Mouse (Mus musculus) forebrain, postnatal 0 days (tissue): Measurements from ENCODE around the gene Ctc1. TPM values are rescaled to one million over a fixed set of nuclear protein-coding genes. Genes with fewer than 3 reads are reported as not detected.

ENCODE experiments used
- ATAC-seq: fragments of 200-750 bp; cut with Nextera tagmentation; 2 replicates; pipeline ENCODE4 v1.8.0; 2017; ENCODE audit warnings: mild to moderate bottlenecking, moderate library complexity
- DNase-seq: peaks from one replicate; pipeline ENCODE4 v3.0.0-alpha.2; 2015
- H3K27ac ChIP-seq: fragments of 300-500 bp; sonication (generic); 2 replicates; pipeline ENCODE4 v1.5.1; 2014; ENCODE audit warnings: low read depth, mild to moderate bottlenecking, antibody characterized with exemption, low read length, moderate library complexity, mixed read lengths
- H3K27me3 ChIP-seq: fragments of 300-500 bp; sonication (generic); 2 replicates; pipeline ENCODE4 v1.6.1; 2014; ENCODE audit warnings: mild to moderate bottlenecking, low read length, mixed read lengths; ENCODE audit not compliant: insufficient read depth
- H3K36me3 ChIP-seq: fragments of 300-500 bp; sonication (generic); 2 replicates; pipeline ENCODE4 v1.6.1; 2014; ENCODE audit warnings: mild to moderate bottlenecking, moderate library complexity; ENCODE audit not compliant: insufficient read depth
- H3K4me1 ChIP-seq: fragments of 300-500 bp; sonication (generic); 2 replicates; pipeline ENCODE4 v1.6.1; 2014; ENCODE audit warnings: antibody characterized with exemption; ENCODE audit not compliant: insufficient read depth
- H3K4me2 ChIP-seq: fragments of 300-500 bp; sonication (generic); 2 replicates; pipeline ENCODE4 v1.6.1; 2014; ENCODE audit warnings: low read depth, mild to moderate bottlenecking, moderate library complexity
- H3K4me3 ChIP-seq: fragments of 300-500 bp; sonication (generic); 2 replicates; pipeline ENCODE4 v1.5.1; 2014; ENCODE audit warnings: low read depth, low read length, mixed read lengths
- H3K9ac ChIP-seq: fragments of 300-500 bp; sonication (generic); 2 replicates; pipeline ENCODE4 v1.6.1; 2014; ENCODE audit warnings: mild to moderate bottlenecking
- H3K9me3 ChIP-seq: fragments of 300-500 bp; sonication (generic); 2 replicates; pipeline ENCODE4 v1.6.1; 2016; ENCODE audit warnings: low read length
- CTCF ChIP-seq: sonication (generic); IDR thresholded peaks from 2 replicates; pipeline ENCODE4 v1.5.1; 2016; ENCODE audit warnings: antibody characterized with exemption, control low read depth, low read depth
- WGBS: fragments of 180-500 bp; shearing (Covaris S2); extraction: QIAGEN DNeasy Blood & Tissue Kit; methylation state at CpG from one replicate; pipeline ENCODE4 v1.1.7; 2014; 5-methylcytosine and 5-hydroxymethylcytosine counted together
- microRNA-seq, 2 experiments: library from miRNA; unstranded; fragments of <30 nt; microRNA quantifications; one replicate each; pipeline ENCODE4; 2016
- polyA plus RNA-seq: library from polyadenylated mRNA; unstranded; fragments of >200 nt; fragmentation: Nextera tagmentation; extraction: Ambion mirVana; gene quantifications from 2 replicates; pipeline ENCODE4 v1.2.1, GENCODE M21; 2015
- total RNA-seq: library from RNA; depleted of rRNA; stranded (reverse); fragments of >200 nt; gene quantifications from 2 replicates; pipeline ENCODE4 v1.2.3, GENCODE M21; 2014; rRNA removed

Gene Ctc1
- total and polyA plus RNA-seq, 2 experiments from 2014 or later = 47.1 to 63.6 TPM

DNA sequence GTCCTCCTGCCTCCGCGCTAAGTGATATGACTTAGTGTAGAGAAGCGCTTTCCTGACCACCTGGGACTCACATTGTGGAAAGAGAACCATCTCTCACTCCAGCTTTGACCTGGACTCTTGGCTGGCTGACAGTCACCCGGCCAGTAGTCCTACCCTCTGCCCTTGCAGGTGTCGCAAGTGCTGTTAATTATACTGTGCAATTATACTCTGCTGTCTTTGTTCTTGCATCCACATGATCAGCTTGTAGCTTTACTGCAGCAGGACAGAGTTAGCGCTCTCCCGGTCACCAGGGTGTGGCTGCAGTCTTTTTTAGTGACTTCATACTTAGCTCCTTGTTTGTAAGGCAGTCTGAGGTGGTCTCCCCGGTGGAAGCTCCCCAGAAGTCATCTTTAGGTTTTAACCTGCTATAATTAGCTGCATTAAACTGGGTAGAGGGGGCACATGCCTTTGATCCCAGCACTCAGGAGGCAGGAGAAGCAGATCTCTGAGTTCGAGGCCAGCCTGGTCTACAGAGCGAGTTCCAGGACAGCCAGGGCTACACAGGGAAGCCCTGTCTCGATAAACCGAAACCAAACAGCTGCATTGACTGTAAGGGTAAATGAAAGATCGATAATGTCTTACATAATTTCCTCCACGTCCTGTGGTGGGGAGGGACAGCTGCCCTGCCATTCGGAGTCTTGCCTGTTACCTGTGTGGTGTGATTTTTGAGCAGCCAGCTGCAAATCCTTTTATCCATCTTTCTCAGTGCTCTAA, 64.6 kb downstream of the Ctc1 start:
- Histone ChIP-seq H3K9ac (no peak overlapping the region), H3K9me3 (no peaks in the 10 kb centered on the region), H3K27ac (no peak overlapping the region), H3K27me3 (no peaks in the 10 kb centered on the region), H3K4me3 (no peak overlapping the region), H3K4me1 (no peaks in the 10 kb centered on the region), H3K36me3 (no peaks in the 10 kb centered on the region), H3K4me2 (no peak overlapping the region)
- no peak for DNase-seq
- 79% methylated on average over 15 of the region's 15 CpGs for WGBS
- TF ChIP-seq CTCF = no peak
- ATAC-seq = no peak

DNA sequence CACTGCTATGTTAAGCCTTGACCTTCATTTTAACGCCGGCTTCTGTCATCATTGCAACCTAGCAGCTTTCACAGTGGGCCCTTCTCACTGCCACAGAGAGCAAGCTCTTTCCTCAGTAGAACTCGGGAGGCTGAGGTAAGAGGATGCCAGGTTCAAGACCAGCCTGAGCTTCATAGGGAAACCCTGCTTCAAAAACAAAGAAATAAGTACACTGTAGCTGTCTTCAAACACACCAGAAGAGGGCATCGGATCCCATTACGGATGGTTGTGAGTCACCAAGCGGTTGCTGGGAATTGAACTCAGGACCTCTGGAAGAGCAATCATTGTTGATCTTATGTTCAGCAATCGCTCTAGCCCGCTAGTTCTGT, 65.1 kb downstream of the Ctc1 start:
- Histone ChIP-seq H3K27ac (no peak overlapping the region), H3K36me3 (no peaks in the 10 kb centered on the region), H3K9ac (no peak overlapping the region), H3K4me3 (no peak overlapping the region), H3K27me3 (no peaks in the 10 kb centered on the region), H3K4me1 (no peaks in the 10 kb centered on the region), H3K9me3 (no peaks in the 10 kb centered on the region), H3K4me2 (no peak overlapping the region)
- no peak for TF ChIP-seq CTCF
- WGBS = 87% methylated on average over 8 of the region's 8 CpGs
- ATAC-seq (no peak), DNase-seq (no peak)

DNA sequence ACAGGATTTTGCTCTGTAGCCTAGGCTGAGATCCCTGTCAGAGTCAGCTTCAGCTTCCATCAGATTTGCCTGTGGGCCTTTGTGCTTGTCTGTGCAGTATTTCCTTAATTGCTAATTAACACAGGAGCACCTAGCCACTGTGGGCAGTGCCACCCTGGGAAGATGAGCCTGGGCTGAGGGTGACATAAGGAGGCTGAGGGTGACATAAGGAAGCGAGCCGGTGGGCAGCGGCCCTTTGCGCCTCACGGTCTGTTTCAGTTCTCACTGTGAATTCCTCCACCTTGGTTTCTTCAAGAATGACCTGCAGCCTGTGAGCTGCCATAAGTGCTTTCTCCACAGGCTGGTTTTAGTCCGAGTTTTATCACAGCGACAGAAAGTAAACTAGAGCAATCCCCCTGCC, 65.9 kb downstream of the Ctc1 start:
- H3K27me3 ChIP-seq = no peaks in the 10 kb centered on the region
- no peaks in the 10 kb centered on the region for H3K9me3 ChIP-seq
- H3K27ac ChIP-seq = no peak overlapping the region
- DNase-seq (no peak), ATAC-seq (no peak)
- no peaks in the 10 kb centered on the region for H3K36me3 ChIP-seq
- WGBS = 88% methylated on average over 7 of the region's 7 CpGs
- no peak for TF ChIP-seq CTCF
- no peak overlapping the region for H3K4me2 ChIP-seq
- no peak overlapping the region for H3K4me3 ChIP-seq
- H3K9ac ChIP-seq = no peak overlapping the region
- no peaks in the 10 kb centered on the region for H3K4me1 ChIP-seq

DNA sequence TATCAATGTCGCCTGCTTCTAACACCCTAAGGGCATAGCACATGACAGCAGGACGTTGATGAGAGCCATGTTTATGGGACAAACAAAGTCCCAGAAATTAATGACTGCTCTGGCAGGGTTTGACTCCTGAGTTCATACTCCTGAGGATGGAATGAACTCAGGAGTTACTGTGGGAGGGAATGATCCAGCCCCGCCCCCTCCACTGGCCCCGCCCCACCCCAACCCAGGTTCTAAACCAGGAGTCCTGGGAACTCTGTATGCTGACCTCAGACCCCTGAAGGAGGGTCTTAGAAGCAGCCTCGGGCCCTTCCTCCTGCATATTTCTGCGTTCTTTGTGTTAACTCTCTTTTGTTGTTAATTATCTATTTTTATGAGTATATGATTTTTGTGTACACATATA, 69.9 kb downstream of the Ctc1 start:
- no peak for TF ChIP-seq CTCF
- 71% methylated on average over 6 of the region's 6 CpGs for WGBS
- no peaks in the 10 kb centered on the region; the same call in 1 of the 2 replicates for H3K36me3 ChIP-seq
- H3K4me1 ChIP-seq = peaks cover 14% of the 10 kb centered on the region
- no peaks in the 10 kb centered on the region for H3K9me3 ChIP-seq
- no peak overlapping the region for H3K27ac ChIP-seq
- H3K9ac ChIP-seq = no peak overlapping the region
- no peak for DNase-seq
- H3K27me3 ChIP-seq = no peaks in the 10 kb centered on the region
- H3K4me3 ChIP-seq = no peak overlapping the region
- ATAC-seq = no peak
- H3K4me2 ChIP-seq = no peak overlapping the region

Small RNAs within 50 kb of the gene (microRNA-seq; reads per million reads assigned to microRNA genes)
- 3.5 to 4.3 reads per million in 2 experiments for gene Mir3062

Other genes starting within 250 kb of the Ctc1 start
- 87.7 and 91.7 TPM in 2 replicates for gene Ndel1, start 144.1 kb upstream of the Ctc1 start, total RNA-seq
- gene Ndel1, start 144.1 kb upstream of the Ctc1 start, polyA plus RNA-seq = 111 and 113 TPM in 2 replicates
- 0.24 TPM in 1 of 2 replicates, not detected in the other for gene Rnf222, start 127.4 kb upstream of the Ctc1 start, total RNA-seq
- not detected in 2 replicates for gene Rnf222, start 127.4 kb upstream of the Ctc1 start, polyA plus RNA-seq
- gene Rpl26, start 114.3 kb upstream of the Ctc1 start, total RNA-seq = 1,229 and 1,850 TPM in 2 replicates
- gene Rpl26, start 114.3 kb upstream of the Ctc1 start, polyA plus RNA-seq = 585 and 820 TPM in 2 replicates
- gene Odf4, start 88.8 kb upstream of the Ctc1 start, total RNA-seq = 0.77 and 2.0 TPM in 2 replicates
- 0.42 TPM in 1 of 2 replicates, not detected in the other for gene Odf4, start 88.8 kb upstream of the Ctc1 start, polyA plus RNA-seq
- 12.0 and 13.8 TPM in 2 replicates for gene Arhgef15, start 58.4 kb upstream of the Ctc1 start, total RNA-seq
- 9.6 and 17.8 TPM in 2 replicates for gene Arhgef15, start 58.4 kb upstream of the Ctc1 start, polyA plus RNA-seq
- 1.3 and 1.4 TPM in 2 replicates for gene Slc25a35, start 47.8 kb upstream of the Ctc1 start, total RNA-seq
- 1.3 and 1.4 TPM in 2 replicates for gene Slc25a35, start 47.8 kb upstream of the Ctc1 start, polyA plus RNA-seq
- gene Rangrf, start 40.7 kb upstream of the Ctc1 start, total RNA-seq = 21.7 and 28.9 TPM in 2 replicates
- 23.7 and 25.6 TPM in 2 replicates for gene Rangrf, start 40.7 kb upstream of the Ctc1 start, polyA plus RNA-seq
- 22.9 and 29.7 TPM in 2 replicates for gene Pfas, start 7.5 kb upstream of the Ctc1 start, total RNA-seq
- gene Pfas, start 7.5 kb upstream of the Ctc1 start, polyA plus RNA-seq = 9.8 and 14.2 TPM in 2 replicates
- gene Aurkb, start 29.7 kb downstream of the Ctc1 start, total RNA-seq = 8.5 and 12.5 TPM in 2 replicates
- 11.5 and 13.9 TPM in 2 replicates for gene Aurkb, start 29.7 kb downstream of the Ctc1 start, polyA plus RNA-seq
- 32.8 and 33.7 TPM in 2 replicates for gene Borcs6, start 43.8 kb downstream of the Ctc1 start, total RNA-seq
- gene Borcs6, start 43.8 kb downstream of the Ctc1 start, polyA plus RNA-seq = 20.9 and 21.7 TPM in 2 replicates
- 32.7 and 45.6 TPM in 2 replicates for gene Tmem107, start 54.9 kb downstream of the Ctc1 start, total RNA-seq
- 35.3 and 41.7 TPM in 2 replicates for gene Tmem107, start 54.9 kb downstream of the Ctc1 start, polyA plus RNA-seq
- gene Vamp2, start 72.6 kb downstream of the Ctc1 start, total RNA-seq = 76.8 and 104 TPM in 2 replicates
- 500 and 554 TPM in 2 replicates for gene Vamp2, start 72.6 kb downstream of the Ctc1 start, polyA plus RNA-seq
- 16.5 and 38.3 TPM in 2 replicates for gene Per1, start 79.3 kb downstream of the Ctc1 start, total RNA-seq
- 15.2 and 16.7 TPM in 2 replicates for gene Per1, start 79.3 kb downstream of the Ctc1 start, polyA plus RNA-seq
- 1.2 and 1.6 TPM in 2 replicates for gene Hes7, start 104.5 kb downstream of the Ctc1 start, total RNA-seq
- gene Hes7, start 104.5 kb downstream of the Ctc1 start, polyA plus RNA-seq = 1.1 and 1.3 TPM in 2 replicates
- 0.23 and 0.62 TPM in 2 replicates for gene 9130213A22Rik, start 106.7 kb downstream of the Ctc1 start, total RNA-seq
- gene 9130213A22Rik, start 106.7 kb downstream of the Ctc1 start, polyA plus RNA-seq = 0.58 and 0.69 TPM in 2 replicates
- 10.0 and 11.6 TPM in 2 replicates for gene Aloxe3, start 110.0 kb downstream of the Ctc1 start, total RNA-seq
- 8.5 and 14.9 TPM in 2 replicates for gene Aloxe3, start 110.0 kb downstream of the Ctc1 start, polyA plus RNA-seq
- gene Alox12b, start 141.1 kb downstream of the Ctc1 start, total RNA-seq = 0.19 and 0.38 TPM in 2 replicates
- gene Alox12b, start 141.1 kb downstream of the Ctc1 start, polyA plus RNA-seq = 0.15 and 0.46 TPM in 2 replicates
- 1.2 and 1.7 TPM in 2 replicates for gene Alox8, start 181.9 kb downstream of the Ctc1 start, total RNA-seq
- 0.34 and 0.54 TPM in 2 replicates for gene Alox8, start 181.9 kb downstream of the Ctc1 start, polyA plus RNA-seq
- gene Gucy2e, start 221.1 kb downstream of the Ctc1 start, total RNA-seq = 0.67 and 0.77 TPM in 2 replicates
- 0.60 and 0.85 TPM in 2 replicates for gene Gucy2e, start 221.1 kb downstream of the Ctc1 start, polyA plus RNA-seq